Comparison of ENCODE assay signal across 8 mouse cellular contexts in the genomic region with DNA sequence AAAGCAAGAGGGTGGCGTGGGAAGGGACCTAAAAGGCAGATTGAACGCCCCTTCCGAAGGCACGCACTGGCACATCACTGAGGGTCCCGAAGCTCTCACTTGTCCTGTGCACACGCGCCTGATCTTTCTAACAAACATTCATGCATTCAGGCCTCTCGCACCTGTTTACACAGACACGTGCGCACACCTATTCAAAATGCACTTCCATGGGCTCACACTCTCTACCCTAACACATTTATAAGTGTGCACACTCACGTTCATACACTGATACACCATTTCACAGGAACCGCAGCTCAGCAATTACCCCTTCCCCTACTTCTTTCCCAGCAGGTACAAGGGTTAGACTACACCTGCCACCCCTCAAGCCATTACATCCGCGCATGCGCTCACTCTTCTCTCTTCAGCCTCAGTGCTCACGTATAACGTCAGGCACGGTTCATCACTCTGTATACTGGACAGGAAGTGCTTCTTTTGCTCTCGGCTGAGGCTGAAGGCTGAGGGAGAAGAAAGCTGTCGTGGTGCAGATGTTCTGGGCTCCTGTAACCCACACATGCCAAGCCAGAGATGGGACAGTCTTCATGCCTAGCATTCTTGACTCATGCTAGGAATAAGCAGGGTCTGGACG. TPM values are rescaled to one million over a fixed set of nuclear protein-coding genes. Genes with fewer than 3 reads are reported as not detected.
A peak's percentile ranks its signal among the peaks of the same experiment; 100 is the strongest.
DNase-seq lines count a peak whose midpoint lies in the region; ATAC-seq lines count a peak whose summit lies in the region.

No protein-coding gene starts in this region.

- WGBS in heart, embryonic 10.5 days, result 9% methylated on average over 21 of the region's 21 CpGs
- WGBS in heart, embryonic 13.5 days, result 11% methylated on average over 21 of the region's 21 CpGs
- WGBS in midbrain, embryonic 14.5 days, result 10% methylated on average over 21 of the region's 21 CpGs

- no peaks in the 10 kb centered on the region for H3K9me3 ChIP-seq in heart, embryonic 10.5 days
- no peaks in the 10 kb centered on the region for H3K9me3 ChIP-seq in heart, embryonic 13.5 days
- no peaks in the 10 kb centered on the region for H3K9me3 ChIP-seq in midbrain, embryonic 14.5 days (ENCODE audit: control insufficient read depth, low read length)

- H3K27me3 ChIP-seq in heart, embryonic 10.5 days (ENCODE audit: insufficient read depth, poor library complexity, severe bottlenecking), result 0 out of 2 replicates have a peak, but pooled peaks cover 9% of the 10 kb centered on the region
- H3K27me3 ChIP-seq in heart, embryonic 13.5 days (replicated peaks), result no peaks in the 10 kb centered on the region
- H3K27me3 ChIP-seq in midbrain, embryonic 14.5 days (ENCODE audit: control insufficient read depth, insufficient read depth, low read length), result peaks cover 23% of the 10 kb centered on the region

- ATAC-seq in heart, embryonic 13.5 days (ENCODE audit: extremely low read depth, insufficient number of reproducible peaks, low FRiP score, low TSS enrichment), result no peak
- no peak for ATAC-seq in midbrain, embryonic 14.5 days (ENCODE audit: low FRiP score, low TSS enrichment)

- H3K36me3 ChIP-seq in heart, embryonic 10.5 days, result no peaks in the 10 kb centered on the region; the same call in 1 of the 2 replicates
- H3K36me3 ChIP-seq in heart, embryonic 13.5 days, result 0 out of 2 replicates have a peak, but pooled peaks cover 5% of the 10 kb centered on the region
- H3K36me3 ChIP-seq in midbrain, embryonic 14.5 days (ENCODE audit: control insufficient read depth, insufficient read depth, low read length), result no peaks in the 10 kb centered on the region

- H3K4me3 ChIP-seq in heart, embryonic 10.5 days, result peak overlapping the region; percentile 87
- H3K4me3 ChIP-seq in heart, embryonic 13.5 days, result peak overlapping the region; percentile 94
- H3K4me3 ChIP-seq in midbrain, embryonic 14.5 days (replicated peaks; ENCODE audit: low read depth, low read length), result peak overlapping the region; percentile 59

- H3K9ac ChIP-seq in heart, embryonic 13.5 days, result peak overlapping the region; percentile 95
- peak overlapping the region; percentile 74 for H3K9ac ChIP-seq in midbrain, embryonic 14.5 days (replicated peaks; ENCODE audit: low read length)

- peaks cover 84% of the 10 kb centered on the region for H3K4me1 ChIP-seq in heart, embryonic 10.5 days
- peaks cover 87% of the 10 kb centered on the region for H3K4me1 ChIP-seq in heart, embryonic 13.5 days
- H3K4me1 ChIP-seq in midbrain, embryonic 14.5 days (ENCODE audit: control insufficient read depth, insufficient read depth, low read length), result peaks cover 26% of the 10 kb centered on the region

- peak overlapping the region; percentile 97 for H3K27ac ChIP-seq in heart, embryonic 10.5 days
- peak overlapping the region; percentile 91 for H3K27ac ChIP-seq in heart, embryonic 13.5 days (replicated peaks)
- H3K27ac ChIP-seq in midbrain, embryonic 14.5 days (replicated peaks; ENCODE audit: low read depth, low read length), result no peak overlapping the region

- peak overlapping the region; percentile 82 for H3K4me2 ChIP-seq in heart, embryonic 13.5 days
- peak overlapping the region; percentile 99 for H3K4me2 ChIP-seq in midbrain, embryonic 14.5 days (ENCODE audit: low read length)

- DNase-seq in heart, embryonic 10.5 days (ENCODE audit: low spot score), result no peak
- DNase-seq in heart, postnatal 4 days, result no peak
- DNase-seq in T-cell, adult 2 months (ENCODE audit: low spot score), result peak; percentile 37
- peak; percentile 72 for DNase-seq in kidney, postnatal 14 days
- peak; percentile 64 for DNase-seq in midbrain, embryonic 14.5 days
- no peak for DNase-seq in layer of hippocampus, postnatal 14 days (ENCODE audit: low spot score in 2 of 2)
- DNase-seq in gastrocnemius, postnatal 10 days, result no peak

RNA-seq across cellular contexts. Expression of a gene that starts 0.6 kb away (rescaled TPM):
- polyA plus RNA-seq in heart, embryonic 10.5 days (2016; fragmentation: Nextera tagmentation; extraction: Ambion mirVana), result 40.8 and 42.4 TPM in 2 replicates
- total RNA-seq in heart, postnatal 4 days (2021), result 10 to 100 TPM; 31.9 to 33.0 TPM
- 34.1 and 34.8 TPM in 2 replicates for polyA plus RNA-seq in heart, embryonic 13.5 days (2015; fragmentation: Nextera tagmentation; extraction: Ambion mirVana)
- 15.3 and 17.5 TPM in 2 replicates for polyA plus RNA-seq in midbrain, embryonic 14.5 days (2014; fragmentation: Nextera tagmentation; extraction: Ambion mirVana)
- 10 to 100 TPM; 23.6 to 29.5 TPM for total RNA-seq in layer of hippocampus, postnatal 14 days (2021)
- total RNA-seq in gastrocnemius, postnatal 10 days (2021), result 10 to 100 TPM; 26.3 to 35.3 TPM

RNA-seq across cellular contexts. Expression of a gene that starts 3.6 kb away (rescaled TPM):
- polyA plus RNA-seq in heart, embryonic 10.5 days (2016; fragmentation: Nextera tagmentation; extraction: Ambion mirVana), result 21.3 and 26.3 TPM in 2 replicates
- 10 to 100 TPM; 10.4 to 11.3 TPM for total RNA-seq in heart, postnatal 4 days (2021)
- polyA plus RNA-seq in heart, embryonic 13.5 days (2015; fragmentation: Nextera tagmentation; extraction: Ambion mirVana), result 19.7 and 21.2 TPM in 2 replicates
- 37.4 and 37.7 TPM in 2 replicates for polyA plus RNA-seq in midbrain, embryonic 14.5 days (2014; fragmentation: Nextera tagmentation; extraction: Ambion mirVana)
- 10 to 100 TPM; 19.7 to 21.4 TPM for total RNA-seq in layer of hippocampus, postnatal 14 days (2021)
- total RNA-seq in gastrocnemius, postnatal 10 days (2021), result 10 to 100 TPM; 11.2 to 14.3 TPM

RNA-seq across cellular contexts. Expression of a gene that starts 17.5 kb away (rescaled TPM):
- 69.7 and 84.1 TPM in 2 replicates for polyA plus RNA-seq in heart, embryonic 10.5 days (2016; fragmentation: Nextera tagmentation; extraction: Ambion mirVana)
- total RNA-seq in heart, postnatal 4 days (2021), result 10 to 100 TPM; 14.4 to 15.6 TPM
- polyA plus RNA-seq in heart, embryonic 13.5 days (2015; fragmentation: Nextera tagmentation; extraction: Ambion mirVana), result 44.9 and 46.7 TPM in 2 replicates
- 46.7 and 54.9 TPM in 2 replicates for polyA plus RNA-seq in midbrain, embryonic 14.5 days (2014; fragmentation: Nextera tagmentation; extraction: Ambion mirVana)
- total RNA-seq in layer of hippocampus, postnatal 14 days (2021), result 10 to 100 TPM; 28.3 to 29.3 TPM
- 1 to 10 TPM; 7.6 to 8.6 TPM for total RNA-seq in gastrocnemius, postnatal 10 days (2021)

RNA-seq across cellular contexts. Expression of a gene that starts 22.6 kb away (rescaled TPM):
- 0.14 TPM in 1 of 2 replicates, not detected in the other for polyA plus RNA-seq in heart, embryonic 10.5 days (2016; fragmentation: Nextera tagmentation; extraction: Ambion mirVana)
- under 1 TPM; 0.20 to 0.21 TPM for total RNA-seq in heart, postnatal 4 days (2021)
- 0.15 TPM in 1 of 2 replicates, not detected in the other for polyA plus RNA-seq in heart, embryonic 13.5 days (2015; fragmentation: Nextera tagmentation; extraction: Ambion mirVana)
- polyA plus RNA-seq in midbrain, embryonic 14.5 days (2014; fragmentation: Nextera tagmentation; extraction: Ambion mirVana), result not detected in 2 replicates
- not detected for total RNA-seq in layer of hippocampus, postnatal 14 days (2021)
- not detected for total RNA-seq in gastrocnemius, postnatal 10 days (2021)

RNA-seq across cellular contexts. Expression of a gene that starts 44.8 kb away (rescaled TPM):
- polyA plus RNA-seq in heart, embryonic 10.5 days (2016; fragmentation: Nextera tagmentation; extraction: Ambion mirVana), result 43.8 and 44.5 TPM in 2 replicates
- total RNA-seq in heart, postnatal 4 days (2021), result 10 to 100 TPM; 27.1 to 32.1 TPM
- polyA plus RNA-seq in heart, embryonic 13.5 days (2015; fragmentation: Nextera tagmentation; extraction: Ambion mirVana), result 33.4 and 34.9 TPM in 2 replicates
- polyA plus RNA-seq in midbrain, embryonic 14.5 days (2014; fragmentation: Nextera tagmentation; extraction: Ambion mirVana), result 33.6 and 36.9 TPM in 2 replicates
- 10 to 100 TPM; 57.1 to 63.2 TPM for total RNA-seq in layer of hippocampus, postnatal 14 days (2021)
- 10 to 100 TPM; 18.9 to 25.0 TPM for total RNA-seq in gastrocnemius, postnatal 10 days (2021)

Comparison
In these comparisons a context has a peak if more than half of its experiments do, and no peak if none do; other contexts are left out.
1. DNase-seq: peak in T-cell, adult 2 months (single experiment), kidney, postnatal 14 days (single experiment) and midbrain, embryonic 14.5 days (single experiment); none in heart, embryonic 10.5 days (single experiment), heart, postnatal 4 days (single experiment), layer of hippocampus, postnatal 14 days (0 of 2) and gastrocnemius, postnatal 10 days (single experiment).
2. Peak in every context shown above with its lines, with median percentiles within 50 percentile points of each other: H3K4me3 ChIP-seq.